Mouse (Mus musculus): ENCODE data around the gene Nid1. TPM values are rescaled to one million over a fixed set of nuclear protein-coding genes. Genes with fewer than 3 reads are reported as not detected.

The Nid1 gene
- polyA plus RNA-seq, 1 experiment from 2014 or later, result 44.8 TPM

GRCm38 (mm10) chr13:13493517-13493916 lies 56.2 kb downstream of the Nid1 start:
- ATAC-seq (ENCODE audit: low FRiP score) (no peak), DNase-seq (ENCODE audit: low spot score) (no peak)
- Histone ChIP-seq H3K4me1 (replicated peaks; ENCODE audit: control insufficient read depth, insufficient read depth, low read length) (no peaks in the 10 kb centered on the region), H3K36me3 (ENCODE audit: control insufficient read depth, insufficient read depth, low read length) (no peaks in the 10 kb centered on the region), H3K4me2 (replicated peaks; ENCODE audit: low read depth, low read length) (no peak overlapping the region), H3K4me3 (ENCODE audit: low read depth, low read length) (no peak overlapping the region), H3K9me3 (ENCODE audit: control insufficient read depth, low read length) (no peaks in the 10 kb centered on the region), H3K27me3 (ENCODE audit: control insufficient read depth, insufficient read depth, low read length) (no peaks in the 10 kb centered on the region), H3K27ac (ENCODE audit: low read depth, low read length) (no peak overlapping the region), H3K9ac (ENCODE audit: low read depth, low read length) (no peak overlapping the region)
- 60% methylated on average over 3 of the region's 3 CpGs for WGBS

DNA sequence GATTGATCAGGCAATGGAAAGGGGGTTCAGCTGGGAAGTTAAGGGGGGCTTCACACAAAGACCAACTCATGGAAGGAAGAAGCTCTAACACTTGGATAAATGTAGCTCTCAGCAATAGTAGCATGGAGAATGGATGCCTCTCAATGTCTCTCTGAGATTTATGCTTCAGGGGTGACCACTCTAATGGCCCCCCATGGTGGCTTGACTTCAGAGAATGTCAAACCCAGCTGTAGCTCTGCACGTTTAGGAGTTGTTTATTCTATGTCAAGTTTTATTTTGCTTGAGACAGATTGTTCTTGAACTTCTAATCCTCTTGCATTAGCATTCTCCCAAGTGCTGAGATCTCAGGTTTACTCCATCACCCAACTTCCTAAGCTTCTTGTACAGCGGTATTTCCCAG lies 60.7 kb downstream of the Nid1 start:
- no peak for ATAC-seq (ENCODE audit: low FRiP score)
- H3K4me1 ChIP-seq (replicated peaks; ENCODE audit: control insufficient read depth, insufficient read depth, low read length), result no peaks in the 10 kb centered on the region
- H3K36me3 ChIP-seq (ENCODE audit: control insufficient read depth, insufficient read depth, low read length), result no peaks in the 10 kb centered on the region
- H3K27ac ChIP-seq (ENCODE audit: low read depth, low read length), result no peak overlapping the region
- DNase-seq (ENCODE audit: low spot score), result no peak
- H3K9me3 ChIP-seq (ENCODE audit: control insufficient read depth, low read length), result no peaks in the 10 kb centered on the region
- no peak overlapping the region for H3K9ac ChIP-seq (ENCODE audit: low read depth, low read length)
- 67% methylated on average over 2 of the region's 2 CpGs for WGBS
- no peak overlapping the region for H3K4me3 ChIP-seq (ENCODE audit: low read depth, low read length)
- H3K4me2 ChIP-seq (replicated peaks; ENCODE audit: low read depth, low read length), result no peak overlapping the region
- H3K27me3 ChIP-seq (ENCODE audit: control insufficient read depth, insufficient read depth, low read length), result no peaks in the 10 kb centered on the region

- Histone ChIP-seq H3K4me1 (replicated peaks; ENCODE audit: control insufficient read depth, insufficient read depth, low read length) (no peaks in the 10 kb centered on the region), H3K9me3 (ENCODE audit: control insufficient read depth, low read length) (no peaks in the 10 kb centered on the region), H3K4me3 (ENCODE audit: low read depth, low read length) (no peak overlapping the region), H3K4me2 (replicated peaks; ENCODE audit: low read depth, low read length) (no peak overlapping the region), H3K27ac (ENCODE audit: low read depth, low read length) (no peak overlapping the region), H3K27me3 (ENCODE audit: control insufficient read depth, insufficient read depth, low read length) (no peaks in the 10 kb centered on the region), H3K36me3 (ENCODE audit: control insufficient read depth, insufficient read depth, low read length) (no peaks in the 10 kb centered on the region), H3K9ac (ENCODE audit: low read depth, low read length) (no peak overlapping the region)
- ATAC-seq (ENCODE audit: low FRiP score) (no peak), DNase-seq (ENCODE audit: low spot score) (no peak)
- WGBS, result 94% methylated on average over 10 of the region's 10 CpGs
These were observed 65.1 kb downstream of the Nid1 start for GRCm38 (mm10) chr13:13502406-13502805.

DNA sequence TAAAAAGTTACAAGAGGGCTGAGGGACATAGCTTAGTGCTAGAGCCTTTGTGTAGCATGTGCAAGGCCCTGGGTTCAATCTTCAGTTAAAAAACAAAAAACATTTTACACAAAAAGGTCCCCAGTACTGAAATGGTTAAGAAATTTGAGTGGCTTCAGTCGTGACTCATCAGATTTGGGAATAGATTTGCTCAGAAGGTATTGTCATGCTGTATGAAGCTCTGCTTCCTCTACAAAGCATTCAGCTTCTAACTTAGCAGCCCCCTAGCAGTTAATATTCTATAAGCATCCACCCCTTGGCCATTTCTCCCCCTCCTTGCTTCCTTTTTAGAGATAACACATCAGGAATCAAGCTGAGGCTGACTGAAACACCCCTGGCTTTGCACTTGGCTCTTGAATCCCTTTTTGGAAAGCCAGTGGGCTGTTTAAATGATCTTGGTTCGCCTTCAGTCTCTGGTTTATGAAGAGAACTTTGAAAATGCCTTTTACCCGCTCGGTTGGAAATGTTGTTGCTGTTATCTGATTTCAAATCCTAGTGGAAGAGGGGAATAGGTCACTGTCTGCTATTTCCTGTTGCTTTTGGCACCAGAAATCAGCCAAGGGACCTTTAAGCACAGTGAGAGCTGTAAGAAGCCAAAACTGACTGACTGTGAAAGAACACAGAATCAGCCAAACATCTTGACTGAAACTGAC lies 66.5 kb downstream of the Nid1 start:
- DNase-seq (ENCODE audit: low spot score), result no peak

GRCm38 (mm10) chr13:13505063-13505462 lies 67.7 kb downstream of the Nid1 start:
- no peaks in the 10 kb centered on the region for H3K4me1 ChIP-seq (replicated peaks; ENCODE audit: control insufficient read depth, insufficient read depth, low read length)
- WGBS, result 89% methylated on average over 5 of the region's 5 CpGs
- no peaks in the 10 kb centered on the region for H3K9me3 ChIP-seq (ENCODE audit: control insufficient read depth, low read length)
- H3K9ac ChIP-seq (ENCODE audit: low read depth, low read length), result no peak overlapping the region
- H3K4me3 ChIP-seq (ENCODE audit: low read depth, low read length), result no peak overlapping the region
- H3K27ac ChIP-seq (ENCODE audit: low read depth, low read length), result no peak overlapping the region
- H3K36me3 ChIP-seq (ENCODE audit: control insufficient read depth, insufficient read depth, low read length), result no peaks in the 10 kb centered on the region
- DNase-seq (ENCODE audit: low spot score), result no peak
- no peak overlapping the region for H3K4me2 ChIP-seq (replicated peaks; ENCODE audit: low read depth, low read length)
- no peak for ATAC-seq (ENCODE audit: low FRiP score)
- no peaks in the 10 kb centered on the region for H3K27me3 ChIP-seq (ENCODE audit: control insufficient read depth, insufficient read depth, low read length)

More for the DNA sequence above, 66.5 kb downstream of the Nid1 start:
- Histone ChIP-seq H3K4me2 (replicated peaks; ENCODE audit: low read depth, low read length) (no peak overlapping the region), H3K4me1 (replicated peaks; ENCODE audit: control insufficient read depth, insufficient read depth, low read length) (no peaks in the 10 kb centered on the region), H3K27me3 (ENCODE audit: control insufficient read depth, insufficient read depth, low read length) (no peaks in the 10 kb centered on the region), H3K27ac (ENCODE audit: low read depth, low read length) (no peak overlapping the region), H3K4me3 (ENCODE audit: low read depth, low read length) (no peak overlapping the region), H3K9me3 (ENCODE audit: control insufficient read depth, low read length) (no peaks in the 10 kb centered on the region), H3K9ac (ENCODE audit: low read depth, low read length) (no peak overlapping the region), H3K36me3 (ENCODE audit: control insufficient read depth, insufficient read depth, low read length) (no peaks in the 10 kb centered on the region)
- WGBS, result 51% methylated on average over 4 of the region's 4 CpGs
- ATAC-seq (ENCODE audit: low FRiP score), result no peak

DNA sequence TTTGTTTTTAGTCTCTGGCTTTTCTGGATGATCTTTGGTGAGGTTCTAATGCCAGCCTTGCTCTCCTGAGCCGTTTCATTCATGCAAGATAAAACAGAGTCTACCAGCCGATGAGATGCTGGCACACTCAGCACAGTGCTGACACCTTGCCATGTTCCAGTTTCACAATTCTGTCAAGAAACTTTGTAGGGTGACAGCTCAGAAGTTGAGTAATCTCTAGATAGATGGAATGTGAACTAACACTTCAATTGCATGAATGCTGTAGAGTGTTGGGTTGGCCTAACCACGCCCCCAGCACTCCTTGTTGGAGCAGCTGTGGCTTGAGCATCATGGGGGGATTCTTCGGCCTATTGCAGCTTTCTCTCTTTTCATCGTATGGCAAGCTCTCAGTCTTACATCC lies 69.2 kb downstream of the Nid1 start:
- Histone ChIP-seq H3K27ac (ENCODE audit: low read depth, low read length) (no peak overlapping the region), H3K4me2 (replicated peaks; ENCODE audit: low read depth, low read length) (no peak overlapping the region), H3K36me3 (ENCODE audit: control insufficient read depth, insufficient read depth, low read length) (no peaks in the 10 kb centered on the region), H3K4me3 (ENCODE audit: low read depth, low read length) (no peak overlapping the region), H3K9me3 (ENCODE audit: control insufficient read depth, low read length) (no peaks in the 10 kb centered on the region), H3K27me3 (ENCODE audit: control insufficient read depth, insufficient read depth, low read length) (no peaks in the 10 kb centered on the region), H3K4me1 (replicated peaks; ENCODE audit: control insufficient read depth, insufficient read depth, low read length) (no peaks in the 10 kb centered on the region), H3K9ac (ENCODE audit: low read depth, low read length) (no peak overlapping the region)
- ATAC-seq (ENCODE audit: low FRiP score), result no peak
- 91% methylated on average over 5 of the region's 5 CpGs for WGBS
- no peak for DNase-seq (ENCODE audit: low spot score)

DNA sequence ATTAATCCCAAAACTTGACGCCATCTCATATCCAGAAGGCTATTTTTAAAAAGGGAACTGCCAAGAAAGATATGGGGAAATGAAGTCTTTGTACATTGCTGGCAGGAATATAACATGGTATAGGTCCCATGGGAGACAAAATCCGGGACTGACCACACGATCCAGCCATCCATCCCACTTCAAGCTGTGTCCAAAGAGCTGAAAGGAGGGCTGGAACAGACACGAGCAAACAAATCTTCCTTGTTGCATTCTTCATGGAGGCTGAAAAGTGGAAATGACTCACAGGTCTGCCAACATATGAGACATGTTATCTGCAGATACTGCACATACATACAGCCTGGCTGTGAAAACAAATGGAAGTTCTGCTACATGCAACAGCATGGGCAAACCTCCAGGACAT lies 77.5 kb downstream of the Nid1 start:
- Histone ChIP-seq H3K36me3 (ENCODE audit: control insufficient read depth, insufficient read depth, low read length) (no peaks in the 10 kb centered on the region), H3K4me3 (ENCODE audit: low read depth, low read length) (no peak overlapping the region), H3K9me3 (ENCODE audit: control insufficient read depth, low read length) (no peaks in the 10 kb centered on the region), H3K27me3 (ENCODE audit: control insufficient read depth, insufficient read depth, low read length) (no peaks in the 10 kb centered on the region), H3K9ac (ENCODE audit: low read depth, low read length) (no peak overlapping the region), H3K27ac (ENCODE audit: low read depth, low read length) (no peak overlapping the region), H3K4me2 (replicated peaks; ENCODE audit: low read depth, low read length) (no peak overlapping the region), H3K4me1 (replicated peaks; ENCODE audit: control insufficient read depth, insufficient read depth, low read length) (no peaks in the 10 kb centered on the region)
- 82% methylated on average over 4 of the region's 4 CpGs for WGBS
- no peak for DNase-seq (ENCODE audit: low spot score)
- ATAC-seq (ENCODE audit: low FRiP score), result no peak

- Histone ChIP-seq H3K9ac (ENCODE audit: low read depth, low read length) (no peak overlapping the region), H3K36me3 (ENCODE audit: control insufficient read depth, insufficient read depth, low read length) (no peaks in the 10 kb centered on the region), H3K4me3 (ENCODE audit: low read depth, low read length) (no peak overlapping the region), H3K4me2 (replicated peaks; ENCODE audit: low read depth, low read length) (no peak overlapping the region), H3K27ac (ENCODE audit: low read depth, low read length) (no peak overlapping the region), H3K4me1 (replicated peaks; ENCODE audit: control insufficient read depth, insufficient read depth, low read length) (no peaks in the 10 kb centered on the region), H3K27me3 (ENCODE audit: control insufficient read depth, insufficient read depth, low read length) (no peaks in the 10 kb centered on the region), H3K9me3 (ENCODE audit: control insufficient read depth, low read length) (no peaks in the 10 kb centered on the region)
- peak; percentile 86 for DNase-seq (ENCODE audit: low spot score)
- peak; percentile 81 for ATAC-seq (ENCODE audit: low FRiP score)
- 50% methylated on average over 17 of the region's 17 CpGs for WGBS
These were observed 79.2 kb downstream of the Nid1 start for GRCm38 (mm10) chr13:13516376-13517225.

DNA sequence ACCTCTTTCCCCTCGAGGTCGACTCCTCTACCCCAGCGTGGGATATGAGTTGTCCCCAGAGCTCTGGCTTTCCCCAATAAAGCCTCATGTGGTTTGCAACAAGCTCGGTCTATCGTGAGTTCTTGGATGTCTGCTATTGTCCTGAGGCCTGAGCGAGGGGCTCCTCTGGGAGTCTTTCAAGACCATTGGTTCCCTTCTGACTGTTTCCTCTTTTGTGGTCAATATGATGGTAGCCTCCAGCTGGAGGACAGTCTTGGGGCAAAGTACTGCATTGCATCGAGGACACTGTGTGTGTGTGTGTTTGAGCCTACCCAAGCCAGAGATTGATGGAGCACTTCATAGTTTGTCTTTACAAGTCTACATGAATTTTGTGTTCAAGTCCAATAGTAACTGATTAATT lies 80.8 kb downstream of the Nid1 start:
- DNase-seq (ENCODE audit: low spot score) (no peak), ATAC-seq (ENCODE audit: low FRiP score) (no peak)
- no peaks in the 10 kb centered on the region for H3K36me3 ChIP-seq (ENCODE audit: control insufficient read depth, insufficient read depth, low read length)
- H3K9ac ChIP-seq (ENCODE audit: low read depth, low read length), result no peak overlapping the region
- H3K4me3 ChIP-seq (ENCODE audit: low read depth, low read length), result no peak overlapping the region
- WGBS, result 89% methylated on average over 7 of the region's 7 CpGs
- H3K27me3 ChIP-seq (ENCODE audit: control insufficient read depth, insufficient read depth, low read length), result no peaks in the 10 kb centered on the region
- no peak overlapping the region for H3K27ac ChIP-seq (ENCODE audit: low read depth, low read length)
- H3K4me2 ChIP-seq (replicated peaks; ENCODE audit: low read depth, low read length), result no peak overlapping the region
- no peaks in the 10 kb centered on the region for H3K9me3 ChIP-seq (ENCODE audit: control insufficient read depth, low read length)
- H3K4me1 ChIP-seq (replicated peaks; ENCODE audit: control insufficient read depth, insufficient read depth, low read length), result no peaks in the 10 kb centered on the region

Measured in hindbrain, embryonic 11.5 days (tissue).